Mouse (Mus musculus) ovary, postnatal 36 days (tissue): ENCODE results near the gene Zfp953.
A peak's percentile ranks its signal among the peaks of the same experiment; 100 is the strongest.
"Not testable (repeated sequence)": the region's sequence is repeated elsewhere in the genome, so short reads cannot be mapped to it uniquely, and the experiment has no call there.

ENCODE experiments used
- DNase-seq: peaks from one replicate; pipeline ENCODE4 v3.0.0; 2022; ENCODE audit warnings: low spot score, mixed read lengths

Zfp953 gene

GRCm38 (mm10) chr13:67360131-67360744 lies at the start of gene Zfp953, which contains the start of gene Gm28044:
Gene Zfp953 (minus strand): TSS chr13:67360605.
Gene Gm28044 (minus strand): TSS chr13:67360536.
- peak; percentile 80 for DNase-seq

GRCm38 (mm10) chr13:67399183-67399903 lies 38.9 kb upstream of the Zfp953 start, which contains the start of gene Zfp429:
Gene Zfp429 (minus strand): TSS chr13:67399819.
- peak; percentile 63 for DNase-seq

GRCm38 (mm10) chr13:67376255-67376654 lies 15.8 kb upstream of the Zfp953 start:
- DNase-seq: not testable (repeated sequence)

- DNase-seq: peak; percentile 65
These were observed 14.9 kb upstream of the Zfp953 start, which contains the start of the genes Gm28041 and Zfp456 for GRCm38 (mm10) chr13:67375050-67375911. Gene Gm28041 (minus strand): TSS chr13:67375733. Gene Zfp456 (minus strand): TSS chr13:67375810.

GRCm38 (mm10) chr13:67351854-67352253 lies 8.6 kb downstream of the Zfp953 start:
- DNase-seq: no peak

- no peak for DNase-seq
These were observed 17.0 kb downstream of the Zfp953 start for GRCm38 (mm10) chr13:67343422-67343821.

- DNase-seq: no peak
These were observed 27.5 kb downstream of the Zfp953 start for GRCm38 (mm10) chr13:67332877-67333276.

GRCm38 (mm10) chr13:67332019-67332724 lies 28.2 kb downstream of the Zfp953 start, which contains the start of gene Zfp595:
Gene Zfp595 (minus strand): TSS chr13:67332570.
- peak; percentile 67 for DNase-seq

- no peak for DNase-seq
These were observed 53.7 kb downstream of the Zfp953 start for GRCm38 (mm10) chr13:67306718-67307117.

- DNase-seq: peak; percentile 71
These were observed 54.4 kb downstream of the Zfp953 start, which contains the start of gene Zfp457 for GRCm38 (mm10) chr13:67305822-67306672. Gene Zfp457 (minus strand): TSS chr13:67306485.
